Mouse (Mus musculus) lung, postnatal 0 days (tissue): ENCODE data around the gene Cyp26a1. TPM values are rescaled to one million over a fixed set of nuclear protein-coding genes. Genes with fewer than 3 reads are reported as not detected.
A peak's percentile ranks its signal among the peaks of the same experiment; 100 is the strongest.

Source experiments
- ATAC-seq: fragments of 200-750 bp; cut with Nextera tagmentation; 2 replicates; pipeline ENCODE4 v1.8.0; 2017; ENCODE audit warnings: moderate library complexity
- DNase-seq: peaks from one replicate; pipeline ENCODE4 v3.0.0-alpha.2; 2016; ENCODE audit warnings: low spot score
- H3K27ac ChIP-seq: fragments of 300-500 bp; sonication (generic); 2 replicates; pipeline ENCODE4 v1.5.1; 2014; ENCODE audit warnings: antibody characterized with exemption, mild to moderate bottlenecking, low read length, mixed read lengths
- H3K27me3 ChIP-seq: fragments of 300-500 bp; sonication (generic); replicated peaks from 2 replicates; pipeline ENCODE4 v1.6.1; 2014; ENCODE audit warnings: low read length, mixed read lengths; ENCODE audit not compliant: insufficient read depth
- H3K36me3 ChIP-seq: fragments of 300-500 bp; sonication (generic); 2 replicates; pipeline ENCODE4 v1.6.1; 2014; ENCODE audit warnings: low read length, mixed read lengths; ENCODE audit not compliant: insufficient read depth
- H3K4me1 ChIP-seq: fragments of 300-500 bp; sonication (generic); 2 replicates; pipeline ENCODE4 v1.6.1; 2014; ENCODE audit warnings: antibody characterized with exemption, low read depth, low read length, mixed read lengths; ENCODE audit not compliant: insufficient read depth
- H3K4me2 ChIP-seq: fragments of 300-500 bp; sonication (generic); replicated peaks from 2 replicates; pipeline ENCODE4 v1.6.1; 2014; ENCODE audit warnings: low read depth, mild to moderate bottlenecking, low read length, moderate library complexity, mixed read lengths
- H3K4me3 ChIP-seq: fragments of 300-500 bp; sonication (generic); 2 replicates; pipeline ENCODE4 v1.5.1; 2014; ENCODE audit warnings: low read depth, low read length
- H3K9ac ChIP-seq: fragments of 300-500 bp; sonication (generic); replicated peaks from 2 replicates; pipeline ENCODE4 v1.6.1; 2014; ENCODE audit warnings: low read depth, mild to moderate bottlenecking
- H3K9me3 ChIP-seq: fragments of 300-500 bp; sonication (generic); 2 replicates; pipeline ENCODE4 v1.6.1; 2016; ENCODE audit warnings: low read length, mixed read lengths
- CTCF ChIP-seq: IDR thresholded peaks from 2 replicates; pipeline ENCODE4 v1.5.1; 2016; ENCODE audit warnings: antibody characterized with exemption, mild to moderate bottlenecking
- EP300 ChIP-seq: IDR thresholded peaks from 2 replicates; pipeline ENCODE4 v1.6.1; 2016; ENCODE audit warnings: antibody characterized with exemption, mild to moderate bottlenecking, control low read depth
- WGBS: fragments of 180-500 bp; shearing (Covaris S2); extraction: QIAGEN DNeasy Blood & Tissue Kit; methylation state at CpG from one replicate; pipeline ENCODE4 v1.1.7; 2014; 5-methylcytosine and 5-hydroxymethylcytosine counted together
- polyA plus RNA-seq: library from polyadenylated mRNA; unstranded; fragments of >200 nt; fragmentation: Nextera tagmentation; extraction: Ambion mirVana; gene quantifications from 2 replicates; pipeline ENCODE4 v1.2.1, GENCODE M21; 2015

Gene Cyp26a1
- polyA plus RNA-seq, 1 experiment from 2014 or later: 0.14 TPM

- Histone ChIP-seq H3K36me3 (no peaks in the 10 kb centered on the region), H3K27me3 (peaks cover 35% of the 10 kb centered on the region), H3K4me1 (no peaks in the 10 kb centered on the region; the same call in 1 of the 2 replicates), H3K9ac (no peak overlapping the region), H3K9me3 (no peaks in the 10 kb centered on the region), H3K4me2 (no peak overlapping the region), H3K27ac (no peak overlapping the region), H3K4me3 (no peak overlapping the region)
- ATAC-seq (peak; percentile 65), DNase-seq (peak; percentile 69)
- 2% methylated on average over 3 of the region's 3 CpGs for WGBS
- TF ChIP-seq CTCF (peak; percentile 92), EP300 (no peak)
These were observed 6.4 kb downstream of the Cyp26a1 start for GRCm38 (mm10) chr19:37703902-37704509.

- 74% methylated on average over 5 of the region's 5 CpGs for WGBS
- ATAC-seq: no peak
- Histone ChIP-seq H3K9ac (no peak overlapping the region), H3K27ac (no peak overlapping the region), H3K4me3 (no peak overlapping the region), H3K4me2 (no peak overlapping the region), H3K27me3 (peaks cover 19% of the 10 kb centered on the region), H3K9me3 (no peaks in the 10 kb centered on the region), H3K4me1 (no peaks in the 10 kb centered on the region), H3K36me3 (no peaks in the 10 kb centered on the region)
- TF ChIP-seq CTCF (no peak), EP300 (no peak)
- DNase-seq: no peak
These were observed 8.1 kb downstream of the Cyp26a1 start for GRCm38 (mm10) chr19:37705722-37706121.

- ATAC-seq (no peak), DNase-seq (no peak)
- Histone ChIP-seq H3K9me3 (no peaks in the 10 kb centered on the region), H3K4me2 (no peak overlapping the region), H3K9ac (no peak overlapping the region), H3K36me3 (no peaks in the 10 kb centered on the region), H3K4me3 (no peak overlapping the region), H3K27me3 (no peaks in the 10 kb centered on the region), H3K4me1 (no peaks in the 10 kb centered on the region), H3K27ac (no peak overlapping the region)
- TF ChIP-seq EP300: no peak
- TF ChIP-seq CTCF: no peak
- 60% methylated on average over 10 of the region's 10 CpGs for WGBS
These were observed 17.1 kb downstream of the Cyp26a1 start for GRCm38 (mm10) chr19:37714681-37715080.

GRCm38 (mm10) chr19:37715980-37716379, 18.4 kb downstream of the Cyp26a1 start:
- TF ChIP-seq CTCF (no peak), EP300 (no peak)
- no peaks in the 10 kb centered on the region for H3K27me3 ChIP-seq

GRCm38 (mm10) chr19:37716524-37717175, 19.1 kb downstream of the Cyp26a1 start:
- Histone ChIP-seq H3K9ac (no peak overlapping the region), H3K4me2 (no peak overlapping the region), H3K4me3 (no peak overlapping the region), H3K36me3 (no peaks in the 10 kb centered on the region), H3K27me3 (no peaks in the 10 kb centered on the region), H3K4me1 (no peaks in the 10 kb centered on the region), H3K27ac (no peak overlapping the region), H3K9me3 (no peaks in the 10 kb centered on the region)
- no peak for ATAC-seq
- no peak for TF ChIP-seq EP300
- TF ChIP-seq CTCF: no peak
- DNase-seq: no peak
- WGBS: 84% methylated on average over 12 of the region's 12 CpGs

More at GRCm38 (mm10) chr19:37715980-37716379, 18.4 kb downstream of the Cyp26a1 start:
- H3K36me3 ChIP-seq: no peaks in the 10 kb centered on the region
- ATAC-seq: no peak
- H3K4me2 ChIP-seq: no peak overlapping the region
- no peaks in the 10 kb centered on the region for H3K9me3 ChIP-seq
- WGBS: 29% methylated on average over 1 of the region's 1 CpGs
- no peak overlapping the region for H3K27ac ChIP-seq
- no peak for DNase-seq
- no peak overlapping the region for H3K9ac ChIP-seq
- no peaks in the 10 kb centered on the region for H3K4me1 ChIP-seq
- no peak overlapping the region for H3K4me3 ChIP-seq

GRCm38 (mm10) chr19:37719166-37719565, 21.6 kb downstream of the Cyp26a1 start:
- DNase-seq (no peak), ATAC-seq (no peak)
- no peak overlapping the region for H3K27ac ChIP-seq
- H3K27me3 ChIP-seq: no peaks in the 10 kb centered on the region
- no peak overlapping the region for H3K9ac ChIP-seq
- no peak overlapping the region for H3K4me2 ChIP-seq
- H3K4me3 ChIP-seq: no peak overlapping the region
- H3K4me1 ChIP-seq: no peaks in the 10 kb centered on the region
- no peak for TF ChIP-seq CTCF
- TF ChIP-seq EP300: no peak
- H3K36me3 ChIP-seq: no peaks in the 10 kb centered on the region
- WGBS: 13% methylated on average over 1 of the region's 1 CpGs
- no peaks in the 10 kb centered on the region for H3K9me3 ChIP-seq
